Mouse (Mus musculus): Measurements from ENCODE around the gene Fbln1.

DNA sequence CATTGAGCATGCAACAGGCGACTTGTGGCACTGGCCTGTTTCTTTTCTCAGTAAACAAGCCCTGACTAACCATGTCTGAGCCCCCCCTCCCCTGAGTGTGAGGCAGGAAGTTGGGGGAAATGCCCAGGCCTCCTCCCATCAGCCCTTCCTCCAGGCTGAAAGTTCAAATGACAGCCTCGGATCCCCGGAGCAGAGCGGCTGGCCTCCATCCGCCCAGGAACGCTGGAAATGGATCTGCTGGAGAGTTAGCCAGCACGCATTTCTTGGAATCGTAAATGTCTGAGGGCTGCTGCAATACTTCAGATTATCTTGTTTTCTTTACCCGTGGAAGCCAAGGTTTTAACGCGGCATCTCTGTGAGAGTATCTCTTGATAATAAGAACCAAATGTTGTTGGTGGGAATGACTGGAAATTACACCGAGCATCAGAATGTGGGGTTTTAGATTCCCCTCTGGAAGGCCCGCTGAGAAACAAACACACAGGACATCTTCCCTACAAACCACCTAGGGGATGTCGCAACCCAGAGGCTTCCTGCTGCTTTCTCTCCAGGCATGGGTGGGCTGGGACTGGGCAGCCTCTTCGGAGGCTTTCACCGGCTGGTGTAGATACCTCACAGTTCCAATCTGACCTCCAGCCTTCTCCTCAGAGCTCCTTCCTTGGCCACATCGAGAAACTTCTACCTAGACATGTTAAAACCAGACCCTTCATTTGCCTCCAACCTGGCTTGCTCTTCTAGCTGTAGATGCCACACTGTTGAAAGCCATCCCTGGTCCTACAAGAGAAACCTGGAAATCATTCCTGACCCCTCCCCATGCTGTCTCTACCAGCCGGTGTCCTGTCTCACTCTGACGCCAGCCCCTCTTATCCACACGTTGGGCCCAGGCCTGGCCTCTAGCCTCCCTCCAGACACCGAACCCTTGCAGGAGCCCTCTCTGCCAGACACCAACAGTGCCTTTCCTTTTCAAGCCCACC is 42.8 kb upstream of the Fbln1 start:
- TF ChIP-seq CTCF (IDR thresholded peaks at IDR 0.05; ENCODE audit: extremely low read depth, insufficient read depth, insufficient read length, insufficient replicate concordance) (no peak), POLR2A (IDR thresholded peaks at IDR 0.05; ENCODE audit: low read depth, low read length) (no peak)

Measured in spleen, adult 2 months (tissue).